Mouse (Mus musculus): ENCODE data around the gene Rasa2.

Rasa2 gene

GRCm38 (mm10) chr9:96529961-96530673 is 101.3 kb downstream of the Rasa2 start:
- TF ChIP-seq GATA4 (IDR thresholded peaks at IDR 0.05; ENCODE audit: insufficient replicate concordance, low read length): no peak

GRCm38 (mm10) chr9:96526011-96526410 is 105.4 kb downstream of the Rasa2 start:
- no peak for TF ChIP-seq GATA4 (IDR thresholded peaks at IDR 0.05; ENCODE audit: insufficient replicate concordance, low read length)

- TF ChIP-seq GATA4 (IDR thresholded peaks at IDR 0.05; ENCODE audit: insufficient replicate concordance, low read length): no peak
Measured at GRCm38 (mm10) chr9:96524972-96525506, 106.4 kb downstream of the Rasa2 start, which contains the start of gene Gm28729. TSS of gene Gm28729 (minus strand) at chr9:96525264.

GRCm38 (mm10) chr9:96523148-96523547 is 108.3 kb downstream of the Rasa2 start:
- no peak for TF ChIP-seq GATA4 (IDR thresholded peaks at IDR 0.05; ENCODE audit: insufficient replicate concordance, low read length)

- no peak for TF ChIP-seq GATA4 (IDR thresholded peaks at IDR 0.05; ENCODE audit: insufficient replicate concordance, low read length)
Measured at GRCm38 (mm10) chr9:96517429-96517828, 114.0 kb downstream of the Rasa2 start.

- no peak for TF ChIP-seq GATA4 (IDR thresholded peaks at IDR 0.05; ENCODE audit: insufficient replicate concordance, low read length)
Measured at GRCm38 (mm10) chr9:96516806-96517205, 114.6 kb downstream of the Rasa2 start.

- no peak for TF ChIP-seq GATA4 (IDR thresholded peaks at IDR 0.05; ENCODE audit: insufficient replicate concordance, low read length)
Measured at GRCm38 (mm10) chr9:96515737-96516136, 115.7 kb downstream of the Rasa2 start.

GRCm38 (mm10) chr9:96514278-96514677 is 117.1 kb downstream of the Rasa2 start:
- TF ChIP-seq GATA4 (IDR thresholded peaks at IDR 0.05; ENCODE audit: insufficient replicate concordance, low read length): no peak

GRCm38 (mm10) chr9:96506011-96506498 is 125.4 kb downstream of the Rasa2 start:
- no peak for TF ChIP-seq GATA4 (IDR thresholded peaks at IDR 0.05; ENCODE audit: insufficient replicate concordance, low read length)

GRCm38 (mm10) chr9:96505156-96505555 is 126.3 kb downstream of the Rasa2 start:
- TF ChIP-seq GATA4 (IDR thresholded peaks at IDR 0.05; ENCODE audit: insufficient replicate concordance, low read length): no peak

- TF ChIP-seq GATA4 (IDR thresholded peaks at IDR 0.05; ENCODE audit: insufficient replicate concordance, low read length): no peak
Measured at GRCm38 (mm10) chr9:96504116-96504895, 127.1 kb downstream of the Rasa2 start.

- TF ChIP-seq GATA4 (IDR thresholded peaks at IDR 0.05; ENCODE audit: insufficient replicate concordance, low read length): no peak
Measured at GRCm38 (mm10) chr9:96502856-96503610, 128.4 kb downstream of the Rasa2 start.

- no peak for TF ChIP-seq GATA4 (IDR thresholded peaks at IDR 0.05; ENCODE audit: insufficient replicate concordance, low read length)
Measured at GRCm38 (mm10) chr9:96501217-96501616, 130.2 kb downstream of the Rasa2 start.

- no peak for TF ChIP-seq GATA4 (IDR thresholded peaks at IDR 0.05; ENCODE audit: insufficient replicate concordance, low read length)
Measured at GRCm38 (mm10) chr9:96493212-96493611, 138.2 kb downstream of the Rasa2 start.

GRCm38 (mm10) chr9:96491810-96492209 is 139.6 kb downstream of the Rasa2 start:
- TF ChIP-seq GATA4 (IDR thresholded peaks at IDR 0.05; ENCODE audit: insufficient replicate concordance, low read length): no peak
